Mouse (Mus musculus): ENCODE data around the gene Bzw2.
A peak's percentile ranks its signal among the peaks of the same experiment; 100 is the strongest.

- peak; percentile 22; the same call in 1 of the 2 replicates for TF ChIP-seq CTCF (IDR thresholded peaks at IDR 0.05; ENCODE audit: extremely low read depth, insufficient read depth, low read length)
- TF ChIP-seq POLR2A (IDR thresholded peaks at IDR 0.05; ENCODE audit: extremely low read depth, insufficient read depth, low read length), result no peak
Measured at GRCm38 (mm10) chr12:36108442-36108841, 49.4 kb downstream of the Bzw2 start.
